Mouse (Mus musculus) heart, embryonic 16.5 days (tissue): ENCODE data around the gene Atp6v1a. TPM values are rescaled to one million over a fixed set of nuclear protein-coding genes. Genes with fewer than 3 reads are reported as not detected.

Source experiments
- ATAC-seq: fragments of 200-750 bp; cut with Nextera tagmentation; replicated peaks from 2 replicates; pipeline ENCODE4 v1.8.0; 2017; ENCODE audit warnings: moderate number of reproducible peaks; ENCODE audit not compliant: insufficient read depth, low FRiP score; ENCODE audit errors: extremely low read depth
- H3K27ac ChIP-seq: fragments of 300-500 bp; sonication (generic); 2 replicates; pipeline ENCODE4 v1.5.1; 2014; ENCODE audit warnings: mild to moderate bottlenecking, low read length, control low read depth, moderate library complexity
- H3K27me3 ChIP-seq: fragments of 300-500 bp; sonication (generic); 2 replicates; pipeline ENCODE4 v1.6.1; 2014; ENCODE audit warnings: low read length, mixed read lengths; ENCODE audit not compliant: control insufficient read depth, insufficient read depth
- H3K36me3 ChIP-seq: fragments of 300-500 bp; sonication (generic); 2 replicates; pipeline ENCODE4 v1.6.1; 2014; ENCODE audit not compliant: control insufficient read depth, insufficient read depth
- H3K4me1 ChIP-seq: fragments of 300-500 bp; sonication (generic); 2 replicates; pipeline ENCODE4 v1.6.1; 2014; ENCODE audit warnings: low read length, mixed read lengths; ENCODE audit not compliant: control insufficient read depth, insufficient read depth
- H3K4me2 ChIP-seq: fragments of 300-500 bp; sonication (generic); 2 replicates; pipeline ENCODE4 v1.6.1; 2014; ENCODE audit warnings: low read depth, mild to moderate bottlenecking, control low read depth, low read length
- H3K4me3 ChIP-seq: fragments of 300-500 bp; sonication (generic); 2 replicates; pipeline ENCODE4 v1.5.1; 2014; ENCODE audit warnings: mild to moderate bottlenecking, control low read depth, low read length
- H3K9ac ChIP-seq: fragments of 300-500 bp; sonication (generic); 2 replicates; pipeline ENCODE4 v1.6.1; 2014; ENCODE audit warnings: low read length, control low read depth
- H3K9me3 ChIP-seq: fragments of 300-500 bp; sonication (generic); replicated peaks from 2 replicates; pipeline ENCODE4 v1.6.1; 2016; ENCODE audit warnings: low read length; ENCODE audit not compliant: control insufficient read depth
- WGBS: fragments of 180-500 bp; shearing (Covaris S2); extraction: QIAGEN DNeasy Blood & Tissue Kit; methylation state at CpG from one replicate; pipeline ENCODE4 v1.1.7; 2014; 5-methylcytosine and 5-hydroxymethylcytosine counted together
- polyA plus RNA-seq: library from polyadenylated mRNA; unstranded; fragments of >200 nt; fragmentation: Nextera tagmentation; extraction: Ambion mirVana; gene quantifications from 2 replicates; pipeline ENCODE4 v1.2.1, GENCODE M21; 2015

Gene Atp6v1a
- polyA plus RNA-seq = 36.9 and 39.7 TPM in 2 replicates

DNA sequence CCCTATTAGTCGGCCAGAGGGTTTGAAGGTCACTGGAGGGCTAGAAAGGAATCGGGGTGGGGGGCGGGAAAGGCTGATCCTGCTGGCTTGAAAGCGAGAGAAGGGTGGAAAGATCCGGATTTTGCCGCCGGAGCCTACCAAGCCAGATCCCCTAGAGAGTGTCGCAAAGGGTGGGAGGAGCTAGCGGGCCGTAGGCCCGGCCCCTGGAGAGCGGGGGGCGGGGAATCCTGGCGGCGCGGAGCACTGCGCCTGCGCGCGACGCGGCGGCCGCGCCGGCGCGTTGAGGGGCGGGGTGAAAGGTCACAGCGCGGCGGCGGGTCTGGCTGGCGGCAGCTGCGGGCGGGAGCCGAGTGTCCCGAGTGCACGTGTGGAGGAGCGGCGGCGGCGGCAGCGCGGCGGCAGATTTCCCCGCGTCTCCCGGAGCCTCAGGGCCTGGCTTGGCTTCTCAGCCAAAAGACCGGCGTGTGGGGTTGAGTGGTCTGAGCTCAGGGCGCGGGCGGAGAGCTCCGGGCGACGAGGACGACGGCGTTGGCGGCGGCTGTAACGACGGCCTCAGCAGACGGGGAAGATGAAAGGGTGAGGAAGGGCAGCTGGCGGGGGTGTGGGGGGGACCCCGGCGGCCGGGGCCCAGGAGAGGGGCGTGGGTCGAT is at the start of gene Atp6v1a, which contains the start of gene Naa50:
TSS of gene Atp6v1a (minus strand) at position 170 of the 650 bp plus-strand sequence.
TSS of gene Naa50 (plus strand) at position 295 of the 650 bp plus-strand sequence.
- ATAC-seq = peak; percentile 92

DNA sequence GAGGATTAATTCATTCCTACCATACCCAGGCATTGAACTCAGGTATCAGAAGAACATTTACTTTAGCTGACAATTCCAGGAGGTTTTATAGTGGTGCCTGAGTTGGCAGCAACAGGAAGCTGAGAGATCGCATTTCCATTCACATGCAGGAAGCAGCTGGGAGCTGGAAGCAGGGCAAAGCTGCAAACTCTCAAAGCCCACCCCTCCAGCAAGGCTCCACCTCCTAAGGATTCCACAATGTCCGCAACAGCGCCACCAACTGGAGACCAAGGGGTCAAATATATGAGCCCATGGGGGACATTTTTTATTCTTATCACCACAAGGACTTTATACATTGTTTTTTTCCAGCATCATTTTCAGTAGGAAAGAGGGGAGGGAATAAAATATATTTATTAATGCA is 49.3 kb upstream of the Atp6v1a start:
- Histone ChIP-seq H3K4me2 (no peak overlapping the region), H3K27ac (no peak overlapping the region), H3K9me3 (peaks cover 4% of the 10 kb centered on the region), H3K4me3 (no peak overlapping the region), H3K36me3 (peaks cover 6% of the 10 kb centered on the region; the same call in 1 of the 2 replicates), H3K27me3 (no peaks in the 10 kb centered on the region), H3K9ac (no peak overlapping the region), H3K4me1 (peaks cover 6% of the 10 kb centered on the region)
- WGBS = 74% methylated on average over 3 of the region's 3 CpGs
- ATAC-seq = no peak

More for the DNA sequence above, at the start of gene Atp6v1a, which contains the start of gene Naa50:
- Histone ChIP-seq H3K9me3 (no peaks in the 10 kb centered on the region), H3K4me3 (peak within 1 kb of the TSS; percentile 66), H3K4me2 (peak within 1 kb of the TSS; percentile 97), H3K4me1 (peaks cover 13% of the 10 kb centered on the region), H3K27ac (peak within 1 kb of the TSS; percentile 98), H3K36me3 (peaks cover under 1% of the 10 kb centered on the region; the same call in 1 of the 2 replicates), H3K27me3 (no peaks in the 10 kb centered on the region), H3K9ac (peak within 1 kb of the TSS; percentile 79)
- WGBS = under 1% methylated on average over 68 of the region's 71 CpGs

DNA sequence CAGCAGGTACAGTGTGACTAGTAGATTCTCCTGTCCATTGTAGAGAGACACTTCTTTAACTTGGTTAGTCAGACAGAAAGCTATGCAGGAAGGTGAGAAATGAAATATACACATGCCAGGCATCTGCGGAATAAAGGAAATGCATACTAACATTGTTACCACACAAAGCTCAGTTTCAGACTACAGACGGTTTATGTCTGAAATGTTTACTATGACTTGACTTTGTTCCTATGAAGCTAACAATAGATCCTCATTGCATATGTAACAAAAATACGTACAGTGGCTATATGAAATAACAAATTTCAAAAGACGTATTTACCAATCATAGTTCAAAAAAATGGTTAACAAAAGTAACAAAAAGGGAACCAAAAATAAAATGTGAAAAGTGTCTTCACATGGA is 47.7 kb upstream of the Atp6v1a start:
- Histone ChIP-seq H3K9me3 (peaks cover 4% of the 10 kb centered on the region), H3K4me3 (no peak overlapping the region), H3K36me3 (peaks cover 6% of the 10 kb centered on the region; the same call in 1 of the 2 replicates), H3K27me3 (no peaks in the 10 kb centered on the region), H3K4me1 (peaks cover 2% of the 10 kb centered on the region; the same call in 1 of the 2 replicates), H3K4me2 (no peak overlapping the region), H3K9ac (no peak overlapping the region), H3K27ac (no peak overlapping the region)
- 88% methylated on average over 4 of the region's 4 CpGs for WGBS
- ATAC-seq = no peak

DNA sequence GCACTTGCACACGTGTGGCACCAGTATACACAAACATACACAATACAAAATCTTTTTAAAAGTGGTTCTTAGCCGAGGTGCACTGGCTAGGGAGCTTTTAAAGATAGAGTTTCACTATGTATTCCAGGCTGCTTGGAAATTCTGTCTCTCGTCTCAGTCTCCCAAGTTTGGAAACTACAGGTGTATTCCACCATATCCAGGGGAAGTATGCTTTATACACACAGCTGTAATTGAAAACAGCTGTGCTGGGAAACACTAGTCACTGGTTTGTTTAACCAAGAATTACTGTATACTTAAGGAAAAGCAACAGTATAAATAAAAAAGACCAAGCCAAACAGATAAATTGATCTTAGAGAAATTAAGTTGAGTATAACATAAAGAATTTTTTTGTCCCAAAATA is 45.3 kb upstream of the Atp6v1a start:
- Histone ChIP-seq H3K9ac (no peak overlapping the region), H3K36me3 (peaks cover 8% of the 10 kb centered on the region; the same call in 1 of the 2 replicates), H3K9me3 (peaks cover 4% of the 10 kb centered on the region), H3K27ac (no peak overlapping the region), H3K4me1 (no peaks in the 10 kb centered on the region), H3K27me3 (no peaks in the 10 kb centered on the region), H3K4me3 (no peak overlapping the region), H3K4me2 (no peak overlapping the region)
- WGBS = 74% methylated on average over 3 of the region's 3 CpGs
- ATAC-seq = no peak

DNA sequence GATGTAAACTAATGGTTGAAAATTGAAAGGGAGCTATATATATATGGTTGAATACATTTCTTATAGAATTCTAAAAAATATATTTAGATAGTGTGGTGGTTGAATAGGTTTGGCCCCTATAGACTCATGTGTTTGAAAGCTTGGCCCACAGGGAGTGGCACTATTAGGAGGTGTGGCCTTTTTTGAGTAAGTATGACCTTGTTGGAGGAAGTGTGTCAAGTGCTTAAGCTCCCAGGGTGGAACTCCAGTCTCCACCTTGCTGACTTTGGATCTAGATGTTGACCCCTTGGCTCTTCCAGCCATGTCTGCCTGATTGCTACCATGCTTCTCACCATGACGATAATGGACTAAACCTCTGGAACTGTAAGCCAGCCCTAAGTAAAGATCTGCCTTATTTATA is 43.1 kb upstream of the Atp6v1a start:
- no peak overlapping the region for H3K4me2 ChIP-seq
- H3K27me3 ChIP-seq = no peaks in the 10 kb centered on the region
- no peaks in the 10 kb centered on the region for H3K9me3 ChIP-seq
- ATAC-seq = no peak
- no peak overlapping the region for H3K27ac ChIP-seq
- H3K36me3 ChIP-seq = 0 out of 2 replicates have a peak, but pooled peaks cover 5% of the 10 kb centered on the region
- H3K9ac ChIP-seq = no peak overlapping the region
- no peaks in the 10 kb centered on the region for H3K4me1 ChIP-seq
- WGBS = 95% methylated on average over 1 of the region's 1 CpGs
- no peak overlapping the region for H3K4me3 ChIP-seq

DNA sequence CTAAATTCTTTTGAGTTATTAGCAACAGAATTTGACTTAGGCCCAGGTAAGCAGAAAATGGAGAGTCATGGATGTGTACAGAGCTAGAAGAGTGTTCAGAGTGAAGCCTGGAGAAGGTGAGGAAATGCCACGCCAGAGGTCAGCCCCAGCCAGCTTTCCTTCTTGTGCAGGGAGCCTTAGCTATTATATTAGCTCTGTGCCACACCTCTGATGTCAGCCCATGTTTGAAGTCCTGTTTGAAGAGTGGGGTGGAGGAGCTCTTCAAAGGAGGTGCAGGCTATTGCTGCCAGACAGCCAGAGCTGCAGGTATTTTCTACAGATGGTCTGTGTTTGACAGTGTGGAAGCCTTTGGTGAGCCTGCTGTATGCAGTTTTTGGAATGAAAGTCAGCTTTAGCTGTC is 39.0 kb upstream of the Atp6v1a start:
- H3K27ac ChIP-seq = no peak overlapping the region
- H3K27me3 ChIP-seq = no peaks in the 10 kb centered on the region
- no peak overlapping the region for H3K4me3 ChIP-seq
- H3K4me2 ChIP-seq = no peak overlapping the region
- WGBS = 54% methylated on average over 1 of the region's 1 CpGs
- 0 out of 2 replicates have a peak, but pooled peaks cover 5% of the 10 kb centered on the region for H3K36me3 ChIP-seq
- no peak overlapping the region for H3K9ac ChIP-seq
- H3K9me3 ChIP-seq = no peaks in the 10 kb centered on the region
- ATAC-seq = no peak
- peaks cover 16% of the 10 kb centered on the region for H3K4me1 ChIP-seq

DNA sequence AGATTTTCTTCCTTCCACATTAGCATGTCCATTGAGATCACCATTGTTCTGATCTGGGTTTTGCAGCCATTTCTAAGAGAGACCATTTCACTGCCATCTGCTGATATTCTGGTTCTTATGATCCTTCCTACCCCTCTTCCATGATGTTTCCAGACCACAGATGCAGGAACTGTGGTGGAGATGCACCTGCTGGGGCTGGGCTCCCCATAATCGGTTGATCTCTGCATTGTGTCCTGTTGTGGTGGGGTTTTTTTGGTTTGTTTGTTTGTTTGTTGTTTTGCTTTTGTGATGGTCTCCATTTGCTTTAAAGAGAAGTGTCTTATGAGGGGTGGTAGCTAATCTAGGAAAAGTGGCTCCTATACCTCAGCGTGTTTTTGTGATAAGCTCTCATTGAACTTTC is 37.0 kb upstream of the Atp6v1a start:
- ATAC-seq = no peak
- Histone ChIP-seq H3K4me3 (no peak overlapping the region), H3K9ac (no peak overlapping the region), H3K27me3 (no peaks in the 10 kb centered on the region), H3K4me1 (peaks cover 21% of the 10 kb centered on the region), H3K27ac (no peak overlapping the region), H3K4me2 (no peak overlapping the region), H3K9me3 (no peaks in the 10 kb centered on the region), H3K36me3 (0 out of 2 replicates have a peak, but pooled peaks cover 2% of the 10 kb centered on the region)
- 96% methylated on average over 2 of the region's 2 CpGs for WGBS

DNA sequence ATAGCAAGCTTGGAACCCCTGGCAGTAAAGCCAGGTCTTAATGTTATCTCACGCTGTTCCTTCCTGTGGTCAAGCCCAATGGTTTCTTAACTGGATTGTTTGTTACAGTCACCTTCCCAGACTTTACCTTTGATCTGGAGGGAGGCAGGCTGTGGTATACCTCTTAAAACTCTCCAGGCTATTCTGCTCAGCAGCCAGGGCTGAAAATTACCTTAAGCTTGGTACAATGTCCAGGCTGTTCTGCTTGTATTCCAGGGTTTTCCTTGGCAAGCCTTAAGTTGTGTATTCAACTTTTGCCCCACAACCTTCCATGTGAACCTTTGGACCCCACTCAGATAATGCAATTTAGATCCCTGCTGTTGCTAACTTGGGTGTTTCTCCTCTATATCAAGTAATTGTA is 35.5 kb upstream of the Atp6v1a start:
- Histone ChIP-seq H3K9me3 (no peaks in the 10 kb centered on the region), H3K27ac (no peak overlapping the region), H3K9ac (no peak overlapping the region), H3K27me3 (no peaks in the 10 kb centered on the region), H3K4me3 (no peak overlapping the region), H3K4me2 (no peak overlapping the region), H3K4me1 (peaks cover 21% of the 10 kb centered on the region), H3K36me3 (0 out of 2 replicates have a peak, but pooled peaks cover 2% of the 10 kb centered on the region)
- WGBS = 53% methylated on average over 1 of the region's 1 CpGs
- no peak for ATAC-seq

DNA sequence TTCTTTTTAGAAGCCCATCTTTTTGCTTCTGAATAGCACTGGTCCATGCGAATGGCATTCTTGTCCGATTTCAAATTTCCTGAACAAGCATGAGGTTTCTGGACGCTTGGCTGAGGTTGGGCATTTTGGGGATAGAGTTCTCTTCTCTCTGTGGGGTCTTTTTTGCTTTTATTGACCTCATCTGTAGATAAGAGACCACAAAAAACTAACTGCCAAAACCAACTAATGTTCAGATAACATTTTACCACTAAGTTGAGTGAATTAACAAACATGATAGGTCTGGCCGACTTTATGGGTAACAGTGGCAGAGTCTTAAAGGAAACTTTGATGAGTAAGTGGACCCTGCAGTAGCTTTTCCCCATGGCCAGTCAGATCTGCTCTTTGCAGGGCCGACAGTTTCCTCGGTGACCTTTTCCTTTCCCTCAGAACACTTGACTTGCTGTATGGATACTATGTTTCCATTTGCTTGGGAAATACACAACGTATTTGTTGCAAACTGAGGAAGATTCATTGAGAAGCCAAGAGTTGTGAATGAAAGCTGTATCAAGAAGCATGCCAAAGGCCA is 34.5 kb upstream of the Atp6v1a start:
- 0 out of 2 replicates have a peak, but pooled peaks cover 2% of the 10 kb centered on the region for H3K36me3 ChIP-seq

More for the DNA sequence above, 34.5 kb upstream of the Atp6v1a start:
- Histone ChIP-seq H3K4me3 (peak overlapping the region; percentile 85), H3K4me2 (peak overlapping the region; percentile 72), H3K9ac (peak overlapping the region; percentile 92), H3K9me3 (no peaks in the 10 kb centered on the region), H3K27me3 (no peaks in the 10 kb centered on the region), H3K27ac (peak overlapping the region; percentile 96), H3K4me1 (peaks cover 21% of the 10 kb centered on the region)
- 12% methylated on average over 7 of the region's 7 CpGs for WGBS
- ATAC-seq = no peak
